Mouse (Mus musculus) stomach, adult 2 months (tissue): ENCODE results near the gene Psmd3. TPM values are rescaled to one million over a fixed set of nuclear protein-coding genes. Genes with fewer than 3 reads are reported as not detected.

ENCODE experiments used
- polyA plus RNA-seq: library from polyadenylated mRNA; depleted of rRNA; stranded (reverse); fragments of >200 nt; gene quantifications from 2 replicates; pipeline ENCODE4 v1.2.3, GENCODE M21; 2012; rRNA removed

Psmd3 gene
- 80.1 and 85.7 TPM in 2 replicates for polyA plus RNA-seq

DNA sequence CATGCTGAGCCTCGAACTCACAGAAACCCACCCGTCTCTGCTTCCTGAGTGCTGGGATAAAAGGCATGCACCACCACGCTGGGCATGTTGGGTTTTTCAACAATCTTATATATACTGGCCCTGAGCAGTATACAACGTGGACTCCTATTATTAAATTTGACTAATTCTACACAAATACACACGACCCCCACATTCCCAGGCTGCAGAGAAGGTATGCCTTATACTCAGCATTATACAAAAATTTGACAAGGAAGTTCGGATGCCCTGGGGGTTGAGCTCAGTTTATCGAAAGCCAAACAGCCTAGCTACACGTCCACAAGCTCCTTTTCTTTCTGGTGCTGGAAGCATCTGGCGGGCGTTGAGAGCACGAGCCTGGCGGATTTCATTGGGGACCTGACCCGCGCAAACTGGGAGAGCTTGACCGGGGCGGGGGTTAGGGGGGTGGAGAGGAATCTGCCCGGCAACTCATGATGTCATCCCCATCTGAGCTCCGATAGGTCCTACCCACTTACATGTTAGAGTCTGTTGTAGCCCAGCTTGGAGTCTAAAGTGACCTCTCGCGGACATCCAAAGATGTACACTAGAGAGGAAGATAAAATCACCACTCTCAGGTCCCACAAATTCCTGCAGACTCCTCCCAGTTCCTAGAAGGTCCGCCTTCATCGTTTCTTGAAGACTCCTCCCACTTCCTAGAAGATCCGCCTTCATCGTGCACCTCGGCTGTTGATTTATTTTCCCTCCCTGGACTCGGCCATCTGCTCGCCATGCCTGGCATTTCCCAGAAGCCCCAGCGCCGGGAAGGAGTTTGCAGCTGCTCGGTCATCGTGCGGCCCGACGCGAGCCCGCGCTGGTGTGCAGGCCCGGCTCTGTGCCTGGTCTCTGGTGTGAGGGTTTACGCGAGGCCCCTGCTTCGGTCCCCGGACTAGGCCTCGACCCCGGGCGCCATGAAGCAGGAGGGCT, at the start of gene Psmd3:
Psmd3 (plus strand) TSS at position 769 of the 960 bp plus-strand sequence.

DNA sequence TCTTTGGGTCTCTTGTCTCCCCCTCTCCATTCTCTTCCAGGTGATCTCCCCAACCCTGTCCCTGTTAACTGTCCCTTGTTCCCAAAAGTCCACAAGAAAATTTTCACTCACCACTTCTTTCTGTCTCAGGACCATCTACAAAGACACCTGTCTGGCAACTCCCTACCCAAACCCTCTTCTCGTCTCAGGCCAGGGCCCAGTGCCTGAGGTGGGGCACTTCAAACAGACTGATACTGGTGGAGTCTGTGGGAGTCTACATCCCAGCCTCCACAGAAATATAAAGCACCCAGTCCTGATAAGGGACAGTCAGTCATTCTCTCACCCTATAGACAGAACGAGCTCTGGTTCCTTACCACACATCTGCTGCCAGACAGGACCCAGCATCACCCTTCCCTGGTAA, 35.9 kb upstream of the Psmd3 start, which contains the start of gene Gsdma2:
Gsdma2 (plus strand) TSS at position 301 of the 400 bp plus-strand sequence.

DNA sequence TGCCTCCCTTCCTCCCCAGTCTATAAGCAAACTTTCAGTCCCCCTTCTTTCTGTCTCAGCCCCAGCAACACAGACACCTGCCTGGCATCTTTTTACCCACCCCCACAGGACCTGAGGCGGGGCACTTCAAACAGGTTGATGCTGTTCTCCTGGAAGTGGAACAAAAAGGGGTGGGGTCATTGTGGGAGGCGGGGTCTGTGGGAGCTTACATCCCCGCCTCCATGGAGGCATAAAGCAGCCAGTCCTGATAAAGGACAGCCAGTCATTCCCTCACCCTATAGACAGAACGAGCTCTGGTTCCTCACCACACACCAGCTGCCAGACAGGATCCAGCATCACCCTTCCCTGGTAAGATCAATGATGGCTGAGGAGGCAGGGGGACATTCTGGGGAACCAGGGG, 18.3 kb upstream of the Psmd3 start, which contains the start of gene Gsdma:
Gsdma (plus strand) TSS at position 261 of the 400 bp plus-strand sequence.

DNA sequence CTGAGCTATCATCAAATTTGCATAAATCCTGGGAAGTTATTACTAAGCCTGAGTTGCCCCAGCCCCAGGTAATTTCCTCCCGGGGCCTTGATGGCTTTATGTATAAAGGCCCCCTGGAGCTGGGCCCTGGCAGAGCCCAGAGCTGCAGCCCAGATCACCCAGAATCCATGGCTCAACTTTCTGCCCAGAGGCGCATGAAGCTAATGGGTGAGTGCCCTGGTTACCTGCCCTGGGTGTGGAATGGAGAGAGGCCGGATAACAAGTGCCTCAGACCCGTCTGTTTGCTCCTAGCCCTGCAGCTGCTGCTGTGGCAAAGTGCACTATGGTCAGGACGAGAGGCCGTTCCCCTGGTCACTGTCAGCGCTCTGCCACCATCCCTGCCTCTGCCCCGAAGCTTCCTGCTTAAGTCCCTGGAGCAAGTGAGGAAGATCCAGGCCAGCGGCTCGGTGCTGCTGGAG, 18.9 kb downstream of the Psmd3 start, which contains the start of gene Csf3:
Csf3 (plus strand) TSS at position 51 of the 458 bp plus-strand sequence.

DNA sequence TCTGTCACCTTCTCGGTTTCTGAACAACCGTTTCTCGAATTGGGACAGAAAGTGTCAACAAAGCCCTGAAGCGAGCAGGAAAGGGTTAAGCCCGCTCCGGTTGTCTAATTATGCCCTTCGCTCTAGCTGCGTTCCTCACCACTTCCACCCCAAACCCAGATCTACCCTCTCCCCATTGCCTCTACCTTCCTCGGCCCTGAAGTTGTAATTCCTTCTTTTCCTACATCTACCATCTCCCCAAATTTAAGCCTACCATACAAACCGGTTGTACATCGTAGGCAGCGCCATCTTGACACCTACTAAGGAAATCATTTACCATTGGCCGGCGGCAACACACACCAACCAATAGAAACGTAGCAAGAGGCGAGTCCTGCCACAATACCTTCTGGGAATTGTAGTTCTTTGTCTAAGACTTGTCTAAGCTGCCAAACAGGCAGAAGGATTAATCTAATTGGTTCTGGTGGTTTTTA, 46.8 kb downstream of the Psmd3 start, which contains the start of gene Med24:
Med24 (minus strand) TSS at position 317 of the 470 bp plus-strand sequence.

DNA sequence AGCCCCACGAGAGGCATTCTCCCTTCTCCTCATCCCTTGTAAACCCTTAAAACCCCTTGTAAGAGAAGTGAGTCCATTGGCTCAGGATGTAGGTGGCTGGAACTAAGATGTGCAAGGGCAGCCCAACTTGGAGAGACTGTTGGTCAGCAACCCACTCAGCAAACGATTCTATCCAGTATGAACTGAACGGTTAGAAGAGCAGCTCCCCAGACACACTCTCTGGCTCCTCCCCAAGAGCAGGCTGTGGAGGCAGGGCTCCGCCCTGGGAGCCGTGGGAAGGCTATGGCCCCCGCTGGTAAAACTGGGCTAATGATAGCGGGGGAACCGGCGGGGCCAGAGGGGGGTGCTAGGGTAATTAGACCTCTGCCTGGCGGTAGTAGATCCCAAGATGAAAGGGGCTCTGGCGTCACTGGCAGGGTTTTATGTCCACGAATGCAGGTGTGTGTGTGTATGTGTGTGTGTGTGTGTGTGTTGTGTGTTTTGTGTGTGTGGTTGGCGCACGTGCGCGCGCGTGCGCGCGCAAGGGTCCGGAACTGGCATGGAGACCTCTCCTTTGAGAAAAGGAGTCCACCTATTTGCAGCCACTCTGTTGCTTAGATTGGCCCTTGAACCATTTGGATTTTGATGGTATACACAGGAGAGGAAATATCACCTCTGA, 58.2 kb downstream of the Psmd3 start, which contains the start of gene Thra:
Thra (plus strand) TSS at position 246 of the 658 bp plus-strand sequence.

Other genes with a start within 250 kb of the Psmd3 start
- gene Mien1, start 243.6 kb upstream of the Psmd3 start, polyA plus RNA-seq = 22.9 and 23.3 TPM in 2 replicates
- gene Grb7, start 236.2 kb upstream of the Psmd3 start, polyA plus RNA-seq = 30.1 and 30.4 TPM in 2 replicates
- 0.21 and 0.39 TPM in 2 replicates for gene Ikzf3, start 136.5 kb upstream of the Psmd3 start, polyA plus RNA-seq
- not detected in 2 replicates for gene Zpbp2, start 131.5 kb upstream of the Psmd3 start, polyA plus RNA-seq
- 25.0 and 29.7 TPM in 2 replicates for gene Ormdl3, start 95.2 kb upstream of the Psmd3 start, polyA plus RNA-seq
- gene Lrrc3c, start 84.3 kb upstream of the Psmd3 start, polyA plus RNA-seq = not detected in 2 replicates
- not detected in 2 replicates for gene Gm12355, start 56.9 kb upstream of the Psmd3 start, polyA plus RNA-seq
- 0.05 TPM in 1 of 2 replicates, not detected in the other for gene Gsdma3, start 56.2 kb upstream of the Psmd3 start, polyA plus RNA-seq
- gene Gsdma2, start 35.8 kb upstream of the Psmd3 start, polyA plus RNA-seq = 1,555 and 1,561 TPM in 2 replicates
- gene Gsdma, start 18.2 kb upstream of the Psmd3 start, polyA plus RNA-seq = 10.1 and 13.1 TPM in 2 replicates
- 0.05 and 0.17 TPM in 2 replicates for gene Csf3, start 18.7 kb downstream of the Psmd3 start, polyA plus RNA-seq
- gene Med24, start 46.9 kb downstream of the Psmd3 start, polyA plus RNA-seq = 39.7 and 42.3 TPM in 2 replicates
- gene Thra, start 58.1 kb downstream of the Psmd3 start, polyA plus RNA-seq = 39.6 and 53.6 TPM in 2 replicates
- 41.8 and 51.0 TPM in 2 replicates for gene Nr1d1, start 92.8 kb downstream of the Psmd3 start, polyA plus RNA-seq
- gene Msl1, start 113.0 kb downstream of the Psmd3 start, polyA plus RNA-seq = 13.0 and 27.7 TPM in 2 replicates
- 12.8 and 15.0 TPM in 2 replicates for gene Casc3, start 122.4 kb downstream of the Psmd3 start, polyA plus RNA-seq
- 27.1 and 44.2 TPM in 2 replicates for gene Rapgefl1, start 154.2 kb downstream of the Psmd3 start, polyA plus RNA-seq
- gene Wipf2, start 181.1 kb downstream of the Psmd3 start, polyA plus RNA-seq = 8.5 and 14.1 TPM in 2 replicates
- gene Cdc6, start 225.2 kb downstream of the Psmd3 start, polyA plus RNA-seq = 0.10 and 0.27 TPM in 2 replicates
- gene Rara, start 245.3 kb downstream of the Psmd3 start, polyA plus RNA-seq = 35.6 and 46.0 TPM in 2 replicates